In genomic region chr3:37640810-37641209, GRCm38 (mm10) we compare ENCODE assay signal across 8 mouse cellular contexts. TPM values are rescaled to one million over a fixed set of nuclear protein-coding genes. Genes with fewer than 3 reads are reported as not detected.
DNase-seq lines count a peak whose midpoint lies in the region; ATAC-seq and TF ChIP-seq lines count a peak whose summit lies in the region.

No protein-coding gene starts in this region.

- peak; percentile 62 for ATAC-seq in forebrain, embryonic 15.5 days (replicated peaks)

- peak overlapping the region; percentile 83 for H3K4me2 ChIP-seq in forebrain, embryonic 15.5 days (replicated peaks)

- H3K4me3 ChIP-seq in brown adipose tissue, adult 24 weeks (ENCODE audit: insufficient read depth, low read depth, low read length), result peak overlapping the region; percentile 99
- peak overlapping the region; percentile 65 for H3K4me3 ChIP-seq in forebrain, embryonic 15.5 days
- H3K4me3 ChIP-seq in lung, adult 2 months (replicated peaks; ENCODE audit: extremely low read depth, low read depth, low read length), result peak overlapping the region; percentile 73
- peak overlapping the region; percentile 79 for H3K4me3 ChIP-seq in olfactory bulb, adult 2 months (ENCODE audit: insufficient read depth, low read depth, low read length)
- peak overlapping the region; percentile 58 for H3K4me3 ChIP-seq in thymus, adult 2 months (ENCODE audit: control insufficient read depth, insufficient read depth, low read length)

- H3K9ac ChIP-seq in forebrain, embryonic 15.5 days (replicated peaks), result peak overlapping the region; percentile 66

- 0 out of 2 replicates have a peak, but pooled peaks have one; percentile 13 for TF ChIP-seq POLR2A in lung, adult 2 months (IDR thresholded peaks at IDR 0.05; ENCODE audit: borderline replicate concordance, extremely low read depth, low read depth, low read length)
- no peak for TF ChIP-seq POLR2A in olfactory bulb, adult 2 months (IDR thresholded peaks at IDR 0.05; ENCODE audit: insufficient read depth, low read depth, low read length)
- no peak for TF ChIP-seq POLR2A in thymus, adult 2 months (IDR thresholded peaks at IDR 0.05; ENCODE audit: control insufficient read depth, extremely low read depth, insufficient read depth, low read length, poor library complexity)

- H3K9me3 ChIP-seq in forebrain, embryonic 15.5 days, result no peaks in the 10 kb centered on the region

- H3K36me3 ChIP-seq in forebrain, embryonic 15.5 days, result 0 out of 2 replicates have a peak, but pooled peaks cover 5% of the 10 kb centered on the region
- no peaks in the 10 kb centered on the region for H3K36me3 ChIP-seq in thymus, adult 2 months (ENCODE audit: control insufficient read depth, insufficient read depth, low read length)

- no peaks in the 10 kb centered on the region for H3K27me3 ChIP-seq in forebrain, embryonic 15.5 days
- H3K27me3 ChIP-seq in thymus, adult 2 months (ENCODE audit: control insufficient read depth, insufficient read depth, low read length), result no peaks in the 10 kb centered on the region

- DNase-seq in CD8-positive naive resting alpha-beta T cell, adult 2 months (ENCODE audit: low read depth in 2 of 2, low spot score in 2 of 2), result peak; percentile 27 to 45
- peak; percentile 49 for DNase-seq in heart, postnatal 25 days (ENCODE audit: low spot score)
- DNase-seq in layer of hippocampus, adult 18-20 months (ENCODE audit: low spot score in 2 of 2), result peak; percentile 46 to 74
- peak; percentile 76 for DNase-seq in lung, adult 2 months
- peak; percentile 76 for DNase-seq in thymus, adult 2 months

- H3K4me1 ChIP-seq in brown adipose tissue, adult 24 weeks (ENCODE audit: control insufficient read depth, insufficient read depth, insufficient read length, low read length), result no peaks in the 10 kb centered on the region
- H3K4me1 ChIP-seq in forebrain, embryonic 15.5 days, result peaks cover 16% of the 10 kb centered on the region
- no peaks in the 10 kb centered on the region for H3K4me1 ChIP-seq in lung, adult 2 months (ENCODE audit: control insufficient read depth, insufficient read depth, low read length)
- H3K4me1 ChIP-seq in olfactory bulb, adult 2 months (ENCODE audit: control insufficient read depth, insufficient read depth, low read length), result peaks cover 12% of the 10 kb centered on the region
- H3K4me1 ChIP-seq in thymus, adult 2 months (replicated peaks; ENCODE audit: control insufficient read depth, insufficient read depth, low read length), result peaks cover 3% of the 10 kb centered on the region; the same call in 1 of the 2 replicates

- intact Hi-C loops in heart, postnatal 25 days (cut with DNase I), result loop anchor here (2.0 to 5.0 kb wide), 3 partner anchors 86 to 336 kb away; no protein-coding TSS in a partner anchor

- under 1% methylated on average over 47 of the region's 47 CpGs for WGBS in forebrain, embryonic 15.5 days
- WGBS in lung, adult 2 months, result under 1% methylated on average over 47 of the region's 47 CpGs
- 1% methylated on average over 47 of the region's 47 CpGs for WGBS in olfactory bulb, adult 2 months
- WGBS in thymus, adult 2 months, result 2% methylated on average over 46 of the region's 47 CpGs

- TF ChIP-seq CTCF in lung, adult 2 months (IDR thresholded peaks at IDR 0.05; ENCODE audit: insufficient read depth, low read length), result peak; percentile 41; the same call in 1 of the 2 replicates
- TF ChIP-seq CTCF in olfactory bulb, adult 2 months (IDR thresholded peaks at IDR 0.05; ENCODE audit: insufficient read depth, low read depth, low read length), result peak; percentile 73
- peak; percentile 84 for TF ChIP-seq CTCF in thymus, adult 2 months (IDR thresholded peaks at IDR 0.05; ENCODE audit: borderline replicate concordance, control insufficient read depth, extremely low read depth, insufficient read depth, low read length, poor library complexity)

- H3K27ac ChIP-seq in brown adipose tissue, adult 24 weeks (replicated peaks; ENCODE audit: low read depth, low read length), result peak overlapping the region; percentile 92
- peak overlapping the region; percentile 88; the same call in 1 of the 2 replicates for H3K27ac ChIP-seq in forebrain, embryonic 15.5 days (replicated peaks)
- no peak overlapping the region for H3K27ac ChIP-seq in olfactory bulb, adult 2 months (ENCODE audit: insufficient read depth, low read depth, low read length)
- no peak overlapping the region for H3K27ac ChIP-seq in thymus, adult 2 months (ENCODE audit: control insufficient read depth, insufficient read depth, low read length)

RNA-seq across cellular contexts. Expression of gene Spry1, which starts 1.1 kb away (rescaled TPM):
- 9.2 and 11.4 TPM in 2 replicates for polyA plus RNA-seq in brown adipose tissue, adult 24 weeks (2012; ENCODE audit: insufficient read depth, insufficient read length, missing spikeins)
- polyA plus RNA-seq in forebrain, embryonic 15.5 days (2015; fragmentation: Nextera tagmentation; extraction: Ambion mirVana), result 4.3 and 5.6 TPM in 2 replicates
- total RNA-seq in heart, postnatal 25 days (2021), result 10 to 100 TPM; 22.6 to 22.8 TPM
- 10 to 100 TPM in 1 of 2 experiments, 1 to 10 TPM in 1; 9.7 to 10.8 TPM for total RNA-seq in layer of hippocampus, adult 18-20 months (2021)
- 105 and 124 TPM in 2 replicates for polyA plus RNA-seq in lung, adult 2 months (2012; rRNA removed)
- not detected in 2 replicates for polyA plus RNA-seq in olfactory bulb, adult 2 months (2012; ENCODE audit: insufficient read depth, insufficient read length, low replicate concordance, missing spikeins)
- 10.0 and 12.7 TPM in 2 replicates for polyA plus RNA-seq in thymus, adult 2 months (2012; rRNA removed)

Comparison
In these comparisons a context has a peak if more than half of its experiments do, and no peak if none do; other contexts are left out.
1. H3K27ac ChIP-seq: peak in brown adipose tissue, adult 24 weeks (single experiment) and forebrain, embryonic 15.5 days (single experiment); none in olfactory bulb, adult 2 months (single experiment) and thymus, adult 2 months (single experiment).
2. Peak in every context shown above with its lines, with median percentiles within 50 percentile points of each other: DNase-seq, H3K4me3 ChIP-seq and CTCF ChIP-seq.